Mouse (Mus musculus) G1E (cell line): ENCODE results near the gene Lrp5.

ENCODE experiments used
- CTCF ChIP-seq: IDR thresholded peaks from 2 replicates; pipeline ENCODE4 v1.5.1; 2012; ENCODE audit warnings: low read depth, low read length, inconsistent platforms, mixed read lengths
- POLR2AphosphoS5 ChIP-seq: IDR thresholded peaks from 2 replicates; pipeline ENCODE4 v1.6.1; 2012; ENCODE audit warnings: low read depth, low read length, inconsistent platforms; ENCODE audit not compliant: insufficient replicate concordance

DNA sequence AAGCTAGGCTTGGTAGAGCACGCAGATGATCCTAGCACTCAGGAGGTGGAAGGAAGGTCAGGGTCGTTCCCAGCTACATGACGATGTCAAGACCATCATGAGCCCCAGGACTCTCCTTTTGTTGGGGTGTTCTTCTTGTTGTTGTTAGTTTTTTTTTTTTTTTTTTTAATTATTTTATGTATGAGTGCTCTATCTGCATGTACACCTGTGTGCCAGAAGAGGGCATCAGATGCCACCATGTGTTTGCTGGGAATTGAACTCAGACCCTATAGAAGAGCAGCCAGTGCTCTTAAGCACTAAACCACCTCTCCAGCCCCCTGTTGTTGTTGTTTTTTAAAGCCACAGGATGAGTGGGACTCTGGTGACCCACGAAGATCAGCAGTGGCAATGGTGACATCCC lies 63.1 kb downstream of the Lrp5 start:
- TF ChIP-seq POLR2AphosphoS5 = no peak
- TF ChIP-seq CTCF = no peak
